Mouse (Mus musculus) ES-E14 (cell line): ENCODE results near the gene Tsr1.

Source experiments
- CHD2 ChIP-seq: IDR thresholded peaks from 2 replicates; pipeline ENCODE4 v1.6.1; 2014; ENCODE audit warnings: mild to moderate bottlenecking, low read depth, low read length, inconsistent platforms
- HCFC1 ChIP-seq: IDR thresholded peaks from 2 replicates; pipeline ENCODE4 v1.6.1; 2012; ENCODE audit warnings: low read length, inconsistent platforms, borderline replicate concordance; ENCODE audit not compliant: insufficient read depth
- MAFK ChIP-seq: IDR thresholded peaks from 2 replicates; pipeline ENCODE4 v1.6.1; 2014; ENCODE audit warnings: mild to moderate bottlenecking, low read depth, low read length, inconsistent platforms; ENCODE audit not compliant: insufficient read depth

GRCm38 (mm10) chr11:74867181-74867580 is 30.7 kb upstream of the Tsr1 start:
- no peak for TF ChIP-seq HCFC1
- TF ChIP-seq MAFK: no peak
- no peak for TF ChIP-seq CHD2
